Mouse (Mus musculus) liver, adult 2 months (tissue): ENCODE data around the gene Olfr1368.

Experiments used
- CTCF ChIP-seq: fragments of 200-500 bp; IDR thresholded peaks from 2 replicates; pipeline ENCODE4 v1.5.1; 2011; ENCODE audit warnings: low read depth, low read length, control low read depth
- POLR2A ChIP-seq: fragments of 200-500 bp; IDR thresholded peaks from 2 replicates; pipeline ENCODE4 v1.6.1; 2011; ENCODE audit warnings: low read length, control low read depth; ENCODE audit not compliant: insufficient read depth; ENCODE audit errors: extremely low read depth

GRCm38 (mm10) chr13:21179724-21180550 lies 34.3 kb upstream of the Olfr1368 start:
- no peak for TF ChIP-seq CTCF
- 0 out of 2 replicates have a peak, but pooled peaks have one; percentile 59 for TF ChIP-seq POLR2A
